Mouse (Mus musculus): Measurements from ENCODE around the gene Hsd17b6. TPM values are rescaled to one million over a fixed set of nuclear protein-coding genes. Genes with fewer than 3 reads are reported as not detected.
A peak's percentile ranks its signal among the peaks of the same experiment; 100 is the strongest.

Gene Hsd17b6
- total RNA-seq, 2 experiments from 2014 or later = not detected

DNA sequence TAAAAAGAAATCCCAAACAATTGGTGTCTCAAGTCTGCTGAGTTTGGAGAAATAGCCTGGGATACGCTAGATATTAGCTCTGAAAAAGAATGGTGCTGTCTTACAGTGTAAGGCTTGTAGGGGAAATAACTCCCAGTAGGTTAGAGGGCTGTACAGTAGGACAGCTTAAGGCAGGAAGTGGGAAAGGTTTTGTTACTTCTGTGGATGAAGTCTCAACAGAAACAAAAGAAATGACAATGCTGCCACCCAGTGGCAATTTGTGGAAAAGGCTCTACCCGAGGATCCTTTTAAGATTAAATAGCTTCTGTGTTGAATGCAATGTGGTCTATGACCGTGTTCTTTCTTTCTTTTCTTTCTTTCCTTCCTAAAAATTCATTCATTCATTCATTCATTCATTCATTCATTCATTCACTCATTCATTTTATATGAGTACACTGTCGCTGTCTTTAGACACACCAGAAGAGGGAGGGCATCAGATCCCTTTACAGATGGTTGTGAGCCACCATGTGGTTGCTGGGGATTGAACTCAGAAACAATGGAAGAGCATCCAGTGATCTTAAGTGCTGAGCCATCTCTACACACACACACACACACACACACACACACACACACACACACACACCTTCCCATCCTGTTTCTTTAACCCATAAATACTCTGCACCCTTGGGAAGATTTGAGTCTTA is 937 bp upstream of the Hsd17b6 start:
- peak; percentile 62 to 85 for DNase-seq (ENCODE audit: extremely low spot score in 1 of 2, low spot score in 1 of 2)

DNA sequence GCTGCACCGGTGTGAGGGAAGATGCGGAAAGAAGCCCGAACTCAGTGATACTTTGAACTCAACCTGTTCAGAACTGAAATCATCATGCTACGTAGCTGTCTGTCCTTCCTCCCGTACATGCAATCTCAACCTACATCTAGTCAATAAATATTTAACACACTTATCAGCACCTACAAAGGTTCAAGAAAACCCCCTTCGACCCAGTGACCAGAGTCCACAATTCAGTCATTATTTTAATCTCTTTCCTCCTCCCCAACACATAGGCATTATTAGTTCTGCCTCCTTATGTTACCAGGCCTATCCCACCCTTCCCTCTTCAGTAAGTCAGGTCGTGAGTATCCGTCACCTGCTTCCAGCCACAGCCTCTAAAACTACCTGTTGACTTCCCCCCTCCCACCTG is 1.9 kb downstream of the Hsd17b6 start:
- DNase-seq (ENCODE audit: extremely low spot score in 1 of 2, low spot score in 1 of 2) = no peak

DNA sequence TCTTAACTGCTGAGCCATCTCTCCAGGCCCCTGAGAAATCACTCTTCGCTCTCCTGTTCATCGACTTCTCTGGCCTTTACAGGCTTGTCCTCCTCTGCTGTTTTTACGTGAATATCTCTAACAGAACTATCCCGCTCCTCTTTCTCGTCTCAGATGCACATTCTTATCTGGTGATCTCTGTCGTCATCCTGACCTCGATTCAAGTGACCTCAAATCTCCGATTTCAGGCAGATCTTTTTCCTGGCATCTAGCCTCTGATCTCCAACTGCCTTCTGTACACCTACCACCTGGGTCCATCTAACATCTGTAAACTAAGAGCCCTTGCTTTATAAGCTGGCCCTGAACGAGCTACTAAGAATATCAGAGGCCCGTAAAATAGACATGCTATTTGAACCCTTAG is 2.5 kb downstream of the Hsd17b6 start:
- DNase-seq (ENCODE audit: extremely low spot score in 1 of 2, low spot score in 1 of 2) = no peak

DNA sequence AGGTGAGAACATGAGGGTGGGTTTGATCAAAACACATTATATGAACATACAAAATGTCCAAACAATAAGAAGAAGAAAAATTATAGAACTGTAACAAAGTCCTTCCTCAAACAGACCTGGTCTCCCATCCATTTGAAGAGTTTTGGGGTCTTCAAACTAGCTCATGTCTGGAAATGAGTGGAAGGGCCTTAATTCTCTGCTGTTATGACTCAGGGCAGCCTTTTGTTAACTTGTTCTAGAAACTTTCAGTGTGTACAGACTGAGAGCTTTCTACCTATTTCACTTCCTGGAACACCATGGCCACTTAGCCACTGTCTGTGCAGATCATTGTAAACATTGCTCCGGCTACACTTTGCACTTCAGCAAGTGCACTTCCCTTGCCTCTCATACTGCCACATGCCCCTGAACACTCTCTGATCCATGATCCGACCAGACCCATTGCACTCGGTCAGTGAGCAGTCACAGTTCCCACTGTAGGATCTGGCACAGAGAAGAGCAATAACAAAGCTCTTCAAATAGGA is 4.1 kb downstream of the Hsd17b6 start:
- no peak for DNase-seq (ENCODE audit: extremely low spot score in 1 of 2, low spot score in 1 of 2)

DNA sequence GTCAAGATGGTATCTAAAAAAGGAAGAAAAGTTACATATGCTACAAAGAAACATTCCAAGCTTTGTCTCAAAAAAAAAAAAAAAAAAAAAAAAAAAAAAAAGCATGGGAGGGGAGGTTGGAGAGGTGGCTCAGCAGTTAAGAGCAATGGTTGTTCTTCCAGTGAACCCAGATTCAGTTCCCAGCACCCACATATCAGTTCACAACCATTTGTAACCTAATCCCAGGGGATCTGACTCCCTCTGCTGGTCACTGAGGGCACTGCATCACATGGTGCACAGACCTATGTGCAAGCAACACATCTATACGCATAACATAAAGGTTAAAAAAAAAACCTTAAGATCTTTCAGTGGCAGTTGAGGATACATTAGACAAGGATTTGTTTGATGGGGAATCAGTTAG is 9.2 kb downstream of the Hsd17b6 start:
- no peak for DNase-seq (ENCODE audit: extremely low spot score in 1 of 2, low spot score in 1 of 2)

DNA sequence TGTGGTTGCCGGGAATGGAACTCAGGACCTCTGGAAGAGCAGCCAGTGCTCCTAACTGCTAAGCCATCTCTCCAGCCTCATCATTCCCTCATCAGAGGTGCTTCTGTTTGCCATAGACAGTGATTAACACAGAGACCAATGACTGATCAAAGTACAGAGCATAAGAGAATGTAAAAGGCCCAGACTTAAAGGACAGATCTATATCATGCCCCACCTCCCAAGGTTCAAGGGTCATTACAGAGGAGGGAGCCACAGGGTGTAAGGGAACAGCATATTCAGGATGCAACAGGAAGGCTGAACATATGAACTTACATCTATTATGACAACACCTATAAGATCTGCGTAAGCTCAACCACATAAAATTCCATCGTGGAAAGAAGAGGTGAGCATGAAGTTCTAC is 10.7 kb downstream of the Hsd17b6 start:
- no peak for DNase-seq (ENCODE audit: extremely low spot score in 1 of 2, low spot score in 1 of 2)

DNA sequence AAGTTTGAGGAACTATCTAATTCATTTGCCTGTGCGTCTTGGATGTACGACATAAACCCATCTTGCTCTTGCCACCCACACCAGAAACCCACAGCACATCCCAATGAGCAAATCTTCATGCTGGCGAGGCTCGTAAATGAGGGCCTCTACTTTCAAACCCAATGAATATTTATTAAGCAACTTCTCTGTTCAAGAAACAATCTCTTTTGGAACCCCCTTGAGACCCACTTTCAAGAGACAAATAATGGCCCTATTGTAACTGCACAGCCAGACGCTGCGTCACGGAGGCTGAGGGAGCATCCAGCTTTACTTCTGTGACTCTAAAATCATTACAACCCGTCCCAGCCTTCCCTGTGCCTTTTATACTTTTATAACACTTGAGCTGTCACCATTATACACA is 21.8 kb downstream of the Hsd17b6 start:
- DNase-seq (ENCODE audit: extremely low spot score in 1 of 2, low spot score in 1 of 2) = no peak

DNA sequence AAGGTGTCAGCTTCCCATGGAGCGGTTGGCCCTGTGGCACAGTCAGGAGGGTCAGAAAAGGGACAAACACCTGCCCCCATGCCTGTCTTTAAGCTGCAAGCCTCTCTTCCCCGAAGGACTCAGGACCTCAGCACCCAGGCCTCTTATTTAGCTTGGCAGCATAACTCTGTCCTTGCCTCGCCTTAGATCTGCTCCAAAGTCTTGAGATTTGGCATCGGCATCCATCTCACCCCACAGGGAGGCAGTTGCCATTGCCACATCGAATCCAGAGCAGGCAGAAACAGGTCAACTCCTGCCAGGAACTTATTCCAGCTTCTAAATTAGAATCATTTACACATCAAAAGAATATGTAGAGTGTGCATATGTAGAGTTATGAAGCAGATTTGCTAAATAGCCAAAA is 22.8 kb downstream of the Hsd17b6 start:
- DNase-seq (ENCODE audit: extremely low spot score in 1 of 2, low spot score in 1 of 2) = no peak

DNA sequence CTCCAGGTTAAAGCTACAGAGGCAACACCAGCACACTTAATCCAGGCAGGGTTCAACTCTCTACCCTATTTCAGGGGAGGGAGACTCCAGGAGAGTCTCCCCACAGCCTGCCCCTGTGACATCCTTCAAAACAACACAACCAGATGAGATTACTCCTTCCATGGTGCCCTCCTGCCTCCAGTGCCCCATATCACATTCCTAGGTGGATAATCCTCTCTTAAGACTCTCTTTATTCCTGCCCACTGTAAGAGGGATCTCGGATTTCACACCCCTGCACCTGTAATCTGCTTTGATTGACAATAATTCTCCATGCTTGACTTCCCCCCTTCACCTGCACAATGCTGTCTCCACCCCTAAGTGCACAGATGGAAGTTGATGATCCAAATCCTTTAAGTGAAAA is 31.9 kb downstream of the Hsd17b6 start:
- DNase-seq (ENCODE audit: extremely low spot score in 1 of 2, low spot score in 1 of 2) = no peak

DNA sequence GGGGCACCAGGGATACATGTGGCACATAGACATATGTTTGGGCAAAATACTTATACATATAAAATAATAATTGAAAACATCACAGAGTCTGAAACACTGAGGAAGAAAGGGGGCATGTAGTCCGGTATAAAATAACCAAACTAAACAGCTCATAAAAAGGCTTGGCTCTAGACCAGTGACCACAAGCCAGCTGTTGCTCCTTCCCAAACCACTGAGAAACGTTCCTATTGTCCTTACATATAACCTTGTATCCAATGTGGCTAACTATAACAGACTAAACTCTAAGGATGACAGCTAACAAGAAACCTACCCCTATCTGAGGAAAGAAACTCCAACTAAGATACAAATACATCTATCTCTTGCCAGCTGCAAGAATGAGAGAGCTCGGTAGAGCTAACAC is 33.3 kb downstream of the Hsd17b6 start:
- no peak for DNase-seq (ENCODE audit: extremely low spot score in 1 of 2, low spot score in 1 of 2)

DNA sequence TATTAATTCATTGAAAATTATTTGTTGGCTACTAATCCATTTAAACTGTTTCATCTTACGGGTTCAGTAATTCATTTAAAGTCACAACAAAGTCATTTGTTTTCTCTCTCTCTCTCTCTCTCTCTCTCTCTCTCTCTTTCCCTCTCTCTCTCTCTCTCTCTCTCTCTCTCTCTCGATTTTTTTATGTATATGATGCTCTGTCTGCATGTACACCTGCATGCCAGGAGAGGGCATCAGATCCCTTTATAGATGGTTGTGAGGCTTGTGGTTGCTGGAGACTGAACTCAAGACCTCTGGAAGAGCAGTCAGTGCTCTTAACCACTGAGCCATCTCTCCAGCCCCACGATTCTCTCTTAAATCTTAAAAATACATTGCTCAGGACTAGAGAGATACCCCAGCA is 36.3 kb downstream of the Hsd17b6 start:
- no peak for DNase-seq (ENCODE audit: extremely low spot score in 1 of 2, low spot score in 1 of 2)

DNA sequence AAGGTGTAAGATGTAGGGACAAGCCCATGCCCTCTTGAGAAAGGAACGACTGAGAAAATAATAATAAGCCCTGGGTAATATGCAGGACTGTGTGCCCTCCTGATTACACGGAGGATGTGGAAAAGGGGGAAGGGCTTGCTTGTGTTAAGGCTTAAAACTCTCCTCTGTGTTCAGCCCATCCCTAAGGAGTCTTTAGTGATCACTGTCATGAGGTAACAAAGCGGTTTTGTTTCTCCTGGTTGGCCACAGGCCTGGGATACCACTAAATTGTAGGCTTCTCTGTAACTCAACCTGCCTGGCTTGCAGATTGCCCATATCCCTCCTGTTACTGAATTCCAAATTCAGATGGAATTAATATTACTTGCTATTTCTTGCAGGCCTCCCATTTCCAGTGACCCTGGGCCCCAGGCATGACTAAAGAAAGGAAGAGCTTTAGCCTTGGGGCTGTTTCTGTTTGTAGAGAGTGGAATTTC is 37.0 kb downstream of the Hsd17b6 start:
- DNase-seq (ENCODE audit: extremely low spot score in 1 of 2, low spot score in 1 of 2) = no peak

DNA sequence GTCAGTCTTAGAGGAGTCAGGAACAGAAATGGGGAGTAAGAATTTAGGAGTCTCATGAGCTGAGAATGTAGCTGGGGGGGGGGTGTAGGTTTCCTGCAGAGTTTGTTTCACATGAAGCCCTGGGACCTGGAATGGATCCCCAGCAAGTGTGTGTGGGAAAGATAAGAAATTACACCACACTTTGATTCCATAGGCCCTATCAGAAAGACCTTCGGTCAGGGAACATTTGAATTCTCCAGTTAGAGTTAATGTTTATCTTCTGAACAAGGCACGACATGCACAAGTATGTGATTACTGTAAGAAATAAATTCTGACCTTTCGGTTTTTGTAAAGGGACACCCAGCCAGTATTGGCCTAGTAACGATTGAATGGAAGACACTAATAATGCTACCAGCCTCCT is 37.6 kb downstream of the Hsd17b6 start:
- DNase-seq (ENCODE audit: extremely low spot score in 1 of 2, low spot score in 1 of 2) = no peak

DNA sequence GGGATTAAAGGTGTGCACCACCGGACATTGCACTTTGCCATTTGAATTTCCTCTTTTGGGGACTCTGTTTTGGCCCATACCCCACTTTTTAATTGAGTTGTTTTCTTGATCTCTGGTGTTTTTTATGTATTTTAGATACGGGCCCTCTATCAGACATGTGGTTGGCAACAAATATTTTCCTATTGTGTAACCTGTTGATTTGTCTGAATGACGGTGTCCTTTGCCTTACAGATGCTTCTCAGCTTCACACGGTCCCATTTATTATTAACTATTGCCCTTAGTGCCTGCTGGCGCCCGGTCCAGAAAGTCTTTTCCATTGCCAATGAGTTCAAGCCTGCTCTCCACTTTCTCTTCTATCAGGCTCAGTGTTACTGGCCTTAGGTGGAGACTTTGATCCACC is 40.9 kb downstream of the Hsd17b6 start:
- DNase-seq (ENCODE audit: extremely low spot score in 1 of 2, low spot score in 1 of 2) = no peak

DNA sequence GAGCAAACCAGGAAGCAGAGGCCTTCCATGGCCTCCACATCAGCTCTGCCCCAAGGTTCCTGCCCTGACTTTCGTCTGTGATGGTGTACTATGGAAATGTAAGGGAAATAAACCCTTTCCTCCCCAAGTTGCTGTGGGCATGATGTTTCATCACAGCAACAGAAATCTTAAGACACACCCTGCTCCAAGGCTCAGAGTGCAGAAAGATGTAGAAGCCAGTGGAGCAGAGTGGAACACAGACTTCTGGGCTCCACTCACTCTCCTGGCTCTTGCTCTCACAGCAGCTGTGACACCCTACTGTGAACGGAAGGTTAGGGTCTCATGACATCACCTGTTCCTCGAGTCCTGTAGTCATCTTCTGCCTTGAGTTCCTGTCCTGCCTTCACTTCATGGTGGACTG is 43.4 kb downstream of the Hsd17b6 start:
- no peak for DNase-seq (ENCODE audit: extremely low spot score in 1 of 2, low spot score in 1 of 2)

DNA sequence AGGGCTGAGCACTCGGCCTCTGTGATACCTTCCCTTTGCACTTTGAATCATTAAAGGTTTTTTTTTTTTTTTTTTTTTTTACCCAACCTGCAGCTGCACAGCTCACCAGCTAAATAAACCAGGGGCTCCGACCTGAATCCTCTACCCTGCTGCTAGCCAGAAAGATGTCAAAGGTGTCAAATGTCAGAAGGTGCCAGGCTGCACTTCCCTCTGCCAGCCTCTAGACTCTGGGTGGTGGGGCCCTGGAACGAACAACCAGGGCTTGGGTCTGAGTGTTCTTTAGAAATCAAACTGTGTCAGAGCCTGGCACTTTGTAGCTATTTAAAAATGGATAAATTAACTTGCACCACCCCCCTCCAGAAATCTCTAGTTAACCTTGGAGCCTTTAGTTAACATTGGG is 45.0 kb downstream of the Hsd17b6 start:
- no peak for DNase-seq (ENCODE audit: extremely low spot score in 1 of 2, low spot score in 1 of 2)

DNA sequence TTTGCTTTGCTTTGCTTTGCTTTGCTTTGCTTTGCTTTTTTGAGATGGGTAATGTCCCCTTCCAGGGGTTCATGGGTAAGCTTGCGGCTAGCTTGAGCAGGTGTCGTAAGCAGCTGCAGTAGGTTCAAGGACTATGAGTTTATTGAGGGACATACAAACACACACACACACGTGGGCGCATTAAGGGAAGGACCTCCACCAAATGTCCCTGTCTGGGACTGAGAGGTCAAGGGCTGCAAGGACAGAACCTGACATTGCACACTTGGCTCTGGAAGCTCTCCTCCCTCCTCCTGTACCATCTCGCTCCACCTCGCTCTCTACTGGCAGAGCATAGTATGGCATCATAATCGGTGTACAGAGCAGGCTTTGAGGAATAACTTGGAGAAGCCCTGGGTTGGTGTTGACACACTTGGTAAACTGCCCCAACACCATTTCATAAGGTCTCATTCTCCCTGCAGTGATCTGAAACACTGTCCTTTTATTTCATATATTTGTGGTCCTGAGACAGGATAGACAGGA is 48.2 kb downstream of the Hsd17b6 start:
- DNase-seq (ENCODE audit: extremely low spot score in 1 of 2, low spot score in 1 of 2) = no peak

DNA sequence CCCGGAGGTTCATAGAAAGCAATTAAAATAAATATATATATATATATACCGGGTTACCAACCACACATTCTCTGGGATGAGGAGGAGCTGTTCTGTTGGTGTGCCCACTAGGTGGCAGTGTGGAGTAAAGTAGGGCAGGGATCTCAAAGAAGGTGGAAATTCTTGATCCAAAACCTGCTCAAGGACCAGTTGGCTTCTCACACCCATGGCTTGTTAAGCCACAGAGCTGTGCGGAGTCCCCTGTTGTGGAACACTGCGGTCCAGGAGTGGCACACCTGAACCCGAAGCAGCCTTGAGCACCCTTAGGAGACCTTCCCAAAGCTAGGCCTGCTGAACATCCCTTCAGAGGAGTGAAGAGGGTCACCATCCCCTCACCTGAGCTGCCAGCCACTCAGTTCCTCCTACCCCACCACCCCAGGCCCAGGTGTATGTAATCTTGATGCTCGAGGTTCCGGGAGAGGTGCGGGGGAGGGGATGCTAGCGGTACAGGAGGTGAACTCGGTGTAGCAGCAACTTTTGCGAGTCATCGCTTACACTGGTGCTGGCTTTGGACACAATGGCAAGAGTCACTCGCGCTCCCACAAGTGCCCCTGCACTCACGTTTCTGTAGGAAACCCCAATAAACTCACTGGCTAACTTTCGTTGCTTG is 51.1 kb downstream of the Hsd17b6 start:
- DNase-seq (ENCODE audit: extremely low spot score in 1 of 2, low spot score in 1 of 2) = peak; percentile 58 to 94

DNA sequence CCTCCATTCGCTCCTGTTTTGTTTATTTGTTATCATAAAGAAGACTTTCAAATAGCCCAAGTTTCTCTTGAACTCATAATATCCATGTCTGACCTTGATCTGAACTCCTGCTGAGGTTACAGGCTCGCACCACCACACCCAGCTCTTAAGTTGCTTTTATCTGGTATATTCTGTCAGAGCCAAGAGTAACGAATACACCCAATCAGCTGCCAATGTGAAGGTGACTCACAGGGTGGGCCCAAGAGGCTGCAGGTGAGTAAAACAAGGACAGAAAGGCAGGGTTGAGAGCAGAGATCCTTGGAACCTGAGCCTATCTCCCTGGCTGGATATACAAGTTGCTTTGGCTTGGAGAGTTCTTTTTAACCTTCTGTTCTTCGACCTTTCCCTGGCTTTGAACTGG is 52.4 kb downstream of the Hsd17b6 start:
- DNase-seq (ENCODE audit: extremely low spot score in 1 of 2, low spot score in 1 of 2) = no peak

DNA sequence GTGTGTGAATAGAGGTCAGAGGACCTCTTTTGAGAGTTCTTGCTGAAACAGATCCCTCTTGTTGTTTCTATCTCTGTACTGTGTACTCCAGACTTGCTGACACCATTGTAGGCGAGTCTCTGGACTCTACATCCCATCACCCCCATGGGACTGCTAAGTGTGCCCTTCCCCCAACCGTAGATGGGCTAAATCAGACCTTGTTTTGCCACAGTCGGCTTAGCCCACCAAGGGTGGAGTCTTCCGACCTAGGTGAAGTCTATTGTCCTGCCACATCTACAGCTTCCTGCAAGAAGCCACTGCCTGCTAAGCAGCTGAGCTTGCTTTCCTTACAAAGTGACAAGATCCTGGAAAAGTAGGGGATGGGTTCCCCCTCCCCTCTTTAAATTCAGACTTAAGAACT is 55.6 kb downstream of the Hsd17b6 start:
- DNase-seq (ENCODE audit: extremely low spot score in 1 of 2, low spot score in 1 of 2) = no peak

DNA sequence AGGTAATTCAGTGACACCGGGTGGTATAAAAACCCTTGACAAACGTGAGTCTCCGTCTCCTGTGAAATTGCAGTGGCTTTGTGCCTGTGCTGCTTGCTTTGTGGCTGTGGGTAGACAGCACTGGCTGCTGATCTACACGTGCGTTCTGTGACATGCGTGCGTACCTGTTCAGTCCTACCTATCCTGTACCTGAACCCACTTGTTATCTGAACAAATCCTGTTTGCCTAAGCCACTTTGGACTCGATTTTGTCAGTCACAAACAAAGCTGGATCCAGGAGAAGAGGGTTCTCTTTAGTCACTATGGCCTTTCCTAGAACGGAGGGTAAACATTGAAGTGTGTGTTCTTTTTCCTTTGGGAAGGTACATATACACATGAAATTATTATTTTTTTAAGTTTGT is 56.0 kb downstream of the Hsd17b6 start:
- DNase-seq (ENCODE audit: extremely low spot score in 1 of 2, low spot score in 1 of 2) = no peak

DNA sequence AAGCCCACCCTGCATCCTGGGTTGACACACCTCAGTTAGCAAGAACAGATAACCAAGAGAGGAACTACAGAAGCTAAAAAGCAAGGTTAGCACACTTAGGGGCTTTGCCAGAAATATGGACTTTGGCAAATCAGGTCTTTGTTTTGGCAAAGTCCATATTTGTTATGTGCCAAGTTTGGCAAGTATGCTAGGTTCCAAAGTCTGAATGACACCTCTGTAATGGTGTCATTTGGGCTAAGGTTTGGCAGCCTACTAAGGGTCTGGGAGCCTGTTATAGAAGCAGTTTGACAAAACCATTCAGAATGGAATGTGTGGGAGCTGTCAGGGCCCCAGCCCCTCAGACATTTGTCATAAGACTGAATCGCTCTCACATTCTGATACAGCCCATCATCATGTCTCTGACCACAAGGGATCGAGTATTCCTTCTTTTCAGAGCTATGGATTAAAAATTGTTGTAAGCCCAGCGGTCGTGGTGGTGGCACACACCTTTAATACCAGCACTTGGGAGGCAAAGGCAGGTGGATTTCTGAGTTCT is 57.7 kb downstream of the Hsd17b6 start:
- no peak for DNase-seq (ENCODE audit: extremely low spot score in 1 of 2, low spot score in 1 of 2)

Data from layer of hippocampus, postnatal 25 days (tissue).